Mouse (Mus musculus): ENCODE data around the gene Svs5. TPM values are rescaled to one million over a fixed set of nuclear protein-coding genes. Genes with fewer than 3 reads are reported as not detected.

The Svs5 gene
- total RNA-seq, 2 experiments from 2014 or later, result not detected

DNA sequence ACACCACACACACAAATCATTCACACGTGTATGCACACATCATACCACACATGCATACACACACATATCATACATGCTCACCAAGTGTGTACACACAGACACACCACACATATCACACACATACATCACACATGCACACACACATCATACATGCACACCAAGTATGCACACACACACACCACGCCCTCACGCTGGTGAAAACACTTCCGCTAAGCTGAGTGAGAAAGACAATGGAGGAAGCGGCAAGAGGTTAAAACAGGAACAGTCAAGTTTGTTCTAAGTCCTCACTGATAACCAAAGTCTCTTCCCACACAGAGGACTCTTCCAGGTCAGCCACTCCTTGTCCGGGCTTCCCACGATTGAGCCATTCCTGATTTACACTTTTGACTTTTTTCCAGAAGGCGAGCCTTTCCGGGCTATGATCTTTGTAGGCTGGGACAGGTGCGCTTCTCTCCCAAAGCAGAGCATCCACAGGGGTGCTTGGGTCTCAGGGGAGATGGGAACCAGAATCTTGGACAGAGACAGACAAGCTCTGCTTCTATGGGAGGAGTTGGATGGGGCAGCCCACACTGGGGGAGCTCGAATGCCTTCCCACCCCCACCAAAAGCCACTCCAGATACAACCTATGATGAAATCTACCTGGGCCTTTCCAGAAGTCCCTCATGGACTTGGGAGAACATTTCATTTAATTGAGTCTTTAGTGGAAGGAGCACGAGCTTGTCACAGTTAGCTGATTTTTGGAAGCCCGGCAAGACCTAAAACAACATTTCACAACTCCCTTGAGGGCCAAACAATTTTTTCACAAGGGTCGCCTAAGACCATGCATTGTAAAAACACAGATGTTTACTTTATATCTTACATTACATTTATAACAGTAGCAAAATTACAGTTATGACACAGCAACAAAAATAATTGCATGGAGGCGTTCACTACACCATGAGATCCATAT lies 45.2 kb downstream of the Svs5 start:
- no peak for DNase-seq (ENCODE audit: low spot score in 2 of 2)

DNA sequence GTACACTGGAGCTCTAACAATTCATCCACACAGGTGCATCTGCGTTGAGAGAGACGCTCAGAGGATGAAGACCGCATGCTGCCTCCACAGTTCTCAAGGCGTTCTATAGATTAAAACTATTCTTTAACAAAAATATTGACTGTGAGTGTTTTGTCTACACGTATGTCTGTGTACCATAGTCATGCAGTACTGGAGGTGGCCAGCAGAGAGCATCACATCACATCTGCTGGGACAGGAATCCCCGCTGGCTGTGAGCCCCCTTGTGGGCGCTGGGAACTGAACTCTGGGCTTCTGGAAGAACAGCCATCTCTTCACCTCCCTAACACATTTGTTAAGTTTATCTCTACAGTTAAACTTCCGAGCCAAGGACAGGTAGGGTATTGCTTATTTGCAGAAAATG lies 49.2 kb downstream of the Svs5 start:
- no peak for DNase-seq (ENCODE audit: low spot score in 2 of 2)

- DNase-seq (ENCODE audit: low spot score in 2 of 2), result no peak
Measured at GRCm38 (mm10) chr2:164382971-164383370, 50.4 kb downstream of the Svs5 start.

Small RNAs within 50 kb of the gene (microRNA-seq; reads per million reads assigned to microRNA genes)
- gene Mir7678, result 0 reads per million in 2 experiments

Other genes starting within 250 kb of the Svs5 start
- gene Kcns1, start 161.6 kb upstream of the Svs5 start, total RNA-seq (2021), result 1 to 10 TPM; 6.5 to 7.7 TPM
- not detected for gene Wfdc5, start 150.0 kb upstream of the Svs5 start, total RNA-seq (2021)
- not detected for gene Wfdc12, start 142.1 kb upstream of the Svs5 start, total RNA-seq (2021)
- gene Wfdc15a, start 132.6 kb upstream of the Svs5 start, total RNA-seq (2021), result not detected
- not detected for gene Wfdc15b, start 111.1 kb upstream of the Svs5 start, total RNA-seq (2021)
- not detected for gene Svs2, start 94.3 kb upstream of the Svs5 start, total RNA-seq (2021)
- gene Svs3b, start 76.1 kb upstream of the Svs5 start, total RNA-seq (2021), result not detected
- not detected for gene Svs4, start 54.3 kb upstream of the Svs5 start, total RNA-seq (2021)
- gene Svs3a, start 43.5 kb upstream of the Svs5 start, total RNA-seq (2021), result not detected
- gene Svs6, start 16.0 kb upstream of the Svs5 start, total RNA-seq (2021), result not detected
- gene Slpi, start 56.4 kb downstream of the Svs5 start, total RNA-seq (2021), result 1 to 10 TPM; 1.0 to 1.4 TPM
- gene Rbpjl, start 70.4 kb downstream of the Svs5 start, total RNA-seq (2021), result under 1 TPM; 0.38 to 0.48 TPM
- gene Matn4, start 72.4 kb downstream of the Svs5 start, total RNA-seq (2021), result 10 to 100 TPM; 20.4 to 25.9 TPM
- gene Sdc4, start 111.1 kb downstream of the Svs5 start, total RNA-seq (2021), result 10 to 100 TPM; 74.2 to 83.4 TPM
- gene Sys1, start 124.2 kb downstream of the Svs5 start, total RNA-seq (2021), result 10 to 100 TPM; 43.9 to 45.8 TPM
- 10 to 100 TPM in 1 of 2 experiments, 1 to 10 TPM in 1; 4.1 to 17.9 TPM for gene Gm20458, start 128.2 kb downstream of the Svs5 start, total RNA-seq (2021)
- gene Trp53tg5, start 141.0 kb downstream of the Svs5 start, total RNA-seq (2021), result not detected
- 10 to 100 TPM; 58.9 to 61.0 TPM for gene Dbndd2, start 153.4 kb downstream of the Svs5 start, total RNA-seq (2021)
- gene Pigt, start 164.8 kb downstream of the Svs5 start, total RNA-seq (2021), result 100 to 1,000 TPM; 106 to 109 TPM
- gene Wfdc2, start 229.7 kb downstream of the Svs5 start, total RNA-seq (2021), result under 1 TPM in 1 of 2 experiments, not detected in 1; 0.73 TPM
- gene Spint3, start 240.7 kb downstream of the Svs5 start, total RNA-seq (2021), result not detected

Measured in layer of hippocampus, postnatal 10 days (tissue).